9 mouse cellular contexts compared by ENCODE assay signal in genomic region chr19:27180351-27181122, GRCm38 (mm10). TPM values are rescaled to one million over a fixed set of nuclear protein-coding genes. Genes with fewer than 3 reads are reported as not detected.
DNase-seq lines count a peak whose midpoint lies in the region; ATAC-seq lines count a peak whose summit lies in the region.
"Had no signal": no experiment of that assay in that cellular context is flagged by ENCODE, and none has a peak within 500 bp of the region (broad histone marks: within the 10 kb centered on the region; RNA-seq: fewer than 3 reads in every experiment).

No protein-coding gene starts in this region.

- no peak overlapping the region for H3K27ac ChIP-seq in forebrain, embryonic 15.5 days (replicated peaks)
- no peak overlapping the region for H3K27ac ChIP-seq in forebrain, embryonic 12.5 days
- H3K27ac ChIP-seq: heart, embryonic 15.5 days had no signal

- H3K4me3 ChIP-seq in forebrain, embryonic 15.5 days: no peak overlapping the region; the same call in 1 of the 2 replicates
- H3K4me3 ChIP-seq in forebrain, embryonic 12.5 days (replicated peaks): no peak overlapping the region
- H3K4me3 ChIP-seq: heart, embryonic 15.5 days had no signal

- WGBS in forebrain, embryonic 15.5 days: 57% methylated on average over 18 of the region's 18 CpGs
- 86% methylated on average over 18 of the region's 18 CpGs for WGBS in forebrain, embryonic 12.5 days

- DNase-seq in right cerebral cortex, postnatal 10 days (ENCODE audit: low spot score in 2 of 2): peak; percentile 45 to 68
- no peak for DNase-seq in right cerebral cortex, postnatal 36 days (ENCODE audit: low spot score in 2 of 2)
- DNase-seq in kidney, postnatal 25 days: peak; percentile 72
- DNase-seq in gastrocnemius, postnatal 4 days (ENCODE audit: low spot score in 2 of 2): no peak

- peak overlapping the region; percentile 22 for H3K4me2 ChIP-seq in forebrain, embryonic 15.5 days (replicated peaks)
- no peak overlapping the region for H3K4me2 ChIP-seq in forebrain, embryonic 12.5 days
- H3K4me2 ChIP-seq: heart, embryonic 15.5 days had no signal

- no peaks in the 10 kb centered on the region for H3K36me3 ChIP-seq in forebrain, embryonic 15.5 days
- no peaks in the 10 kb centered on the region for H3K36me3 ChIP-seq in forebrain, embryonic 12.5 days (replicated peaks)
- H3K36me3 ChIP-seq: heart, embryonic 15.5 days had no signal

- 0 out of 2 replicates have a peak, but pooled peaks have one; percentile 16 for ATAC-seq in forebrain, embryonic 15.5 days (replicated peaks)
- no peak for ATAC-seq in forebrain, embryonic 12.5 days (ENCODE audit: low FRiP score)
- peak; percentile 86 for ATAC-seq in megakaryocyte-erythroid progenitor cell, adult 5-6 weeks (replicated peaks; ENCODE audit: low FRiP score, low TSS enrichment, poor library complexity, severe bottlenecking)
- no peak for ATAC-seq in erythroblast, adult 5-6 weeks (replicated peaks; ENCODE audit: low FRiP score, poor library complexity, severe bottlenecking)

- no peaks in the 10 kb centered on the region for H3K27me3 ChIP-seq in forebrain, embryonic 15.5 days
- H3K27me3 ChIP-seq in forebrain, embryonic 12.5 days: no peaks in the 10 kb centered on the region
- H3K27me3 ChIP-seq: heart, embryonic 15.5 days had no signal

- H3K4me1 ChIP-seq in forebrain, embryonic 15.5 days: peaks cover 9% of the 10 kb centered on the region
- H3K4me1 ChIP-seq in forebrain, embryonic 12.5 days: no peaks in the 10 kb centered on the region

- H3K9ac ChIP-seq in forebrain, embryonic 15.5 days (replicated peaks): no peak overlapping the region
- H3K9ac ChIP-seq in forebrain, embryonic 12.5 days: no peak overlapping the region
- H3K9ac ChIP-seq: heart, embryonic 15.5 days had no signal

- H3K9me3 ChIP-seq in forebrain, embryonic 15.5 days: no peaks in the 10 kb centered on the region
- H3K9me3 ChIP-seq in forebrain, embryonic 12.5 days: no peaks in the 10 kb centered on the region
- H3K9me3 ChIP-seq: heart, embryonic 15.5 days had no signal

RNA-seq across cellular contexts. Expression of gene Vldlr, which starts 35.7 kb away (rescaled TPM):
- 34.7 and 38.4 TPM in 2 replicates for polyA plus RNA-seq in forebrain, embryonic 15.5 days (2015; fragmentation: Nextera tagmentation; extraction: Ambion mirVana)
- polyA plus RNA-seq in forebrain, embryonic 12.5 days (2016; fragmentation: Nextera tagmentation; extraction: Ambion mirVana): 11.1 and 13.2 TPM in 2 replicates
- not detected in 2 replicates for total RNA-seq in megakaryocyte-erythroid progenitor cell, adult 5-6 weeks (2014; fragmentation: Nextera tagmentation)
- total RNA-seq in megakaryocyte-erythroid progenitor cell, adult 5-6 weeks (2017): 0.72 TPM in 1 of 2 replicates, not detected in the other
- total RNA-seq in erythroblast, adult 5-6 weeks (2015; ENCODE audit: low replicate concordance): not detected in 2 replicates
- total RNA-seq in erythroblast, adult 5-6 weeks (2017; ENCODE audit: low replicate concordance): 0.14 and 3.7 TPM in 2 replicates
- total RNA-seq in gastrocnemius, postnatal 4 days (2021): 10 to 100 TPM; 38.0 to 40.3 TPM

Comparison
In these comparisons a context has a peak if more than half of its experiments do, and no peak if none do; other contexts are left out.
1. ATAC-seq: peak in forebrain, embryonic 15.5 days (single experiment) and megakaryocyte-erythroid progenitor cell, adult 5-6 weeks (single experiment); none in forebrain, embryonic 12.5 days (single experiment) and erythroblast, adult 5-6 weeks (single experiment).
2. DNase-seq: peak in right cerebral cortex, postnatal 10 days (2 of 2) and kidney, postnatal 25 days (2 of 2); none in right cerebral cortex, postnatal 36 days (0 of 2) and gastrocnemius, postnatal 4 days (0 of 2).
3. RNA of gene Vldlr, which starts 35.7 kb away (total RNA-seq): 38.0 to 40.3 TPM in gastrocnemius, postnatal 4 days; 0.14 to 3.7 TPM in erythroblast, adult 5-6 weeks and 0.72 TPM in megakaryocyte-erythroid progenitor cell, adult 5-6 weeks; every median in the first group is over 4 times any median in the second.